Mouse (Mus musculus) erythroid progenitor cell, adult 5-6 weeks (primary cell): ENCODE measurements around the gene Arhgap19. TPM values are rescaled to one million over a fixed set of nuclear protein-coding genes. Genes with fewer than 3 reads are reported as not detected.

Source experiments
- ATAC-seq: replicated peaks from 2 replicates; pipeline ENCODE4 v1.8.0; 2016; ENCODE audit warnings: moderate number of reproducible peaks, mild to moderate bottlenecking, moderate TSS enrichment, inconsistent platforms; ENCODE audit not compliant: poor library complexity, low FRiP score, severe bottlenecking
- total RNA-seq, 2 experiments: library from RNA; stranded (forward) in 1 of 2; stranded (reverse) in 1 of 2; fragments of 150-400 nt in 1 of 2; fragments of 186-747, 209-891 nt in 1 of 2; gene quantifications; 2 replicates each; pipeline versions ENCODE4 v1.2.3 to v1.2.4; 2015 to 2017; ENCODE audit warnings: low replicate concordance in 2 of 2

Gene Arhgap19
- total RNA-seq, 2 experiments from 2014 or later: 83.4 to 98.9 TPM

DNA sequence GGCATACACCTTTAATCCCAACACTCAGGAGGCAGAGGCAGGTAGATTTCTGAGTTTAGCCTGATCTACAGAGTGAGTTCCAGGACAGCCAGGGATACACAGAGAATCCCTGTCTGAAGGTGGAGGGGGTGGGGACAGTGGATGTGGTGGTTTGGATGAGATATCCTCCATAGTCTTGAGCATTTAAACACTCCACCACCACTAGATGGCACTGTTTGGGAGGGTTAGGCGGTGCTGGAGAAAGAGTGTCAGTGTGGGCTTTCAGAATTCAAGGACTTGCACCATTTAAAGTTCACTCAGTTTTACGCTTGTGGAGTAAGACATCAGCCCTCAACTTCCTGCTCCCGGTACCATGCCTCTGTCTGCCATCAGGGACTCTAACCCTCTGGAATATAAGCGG lies 4.0 kb upstream of the Arhgap19 start:
- ATAC-seq: no peak

DNA sequence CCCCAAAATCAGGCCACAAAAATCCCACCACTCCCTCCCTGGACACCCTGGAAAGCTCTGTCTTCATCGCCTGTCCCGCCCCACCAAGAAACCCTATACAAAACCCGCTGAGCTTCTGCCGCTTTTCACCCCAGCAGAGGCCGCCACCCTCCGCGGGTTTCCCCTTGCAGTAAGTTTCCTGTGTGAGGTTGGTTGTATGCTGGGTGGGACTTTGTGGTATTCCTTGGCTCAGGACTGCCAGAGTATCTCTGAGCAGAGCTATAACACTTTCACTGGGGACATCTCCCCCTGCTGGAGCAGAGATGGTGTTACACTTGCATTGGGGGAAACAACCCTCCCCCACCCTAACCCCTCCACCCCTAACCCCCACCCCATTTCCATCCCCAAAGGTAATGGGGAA lies 1.5 kb upstream of the Arhgap19 start:
- no peak for ATAC-seq

DNA sequence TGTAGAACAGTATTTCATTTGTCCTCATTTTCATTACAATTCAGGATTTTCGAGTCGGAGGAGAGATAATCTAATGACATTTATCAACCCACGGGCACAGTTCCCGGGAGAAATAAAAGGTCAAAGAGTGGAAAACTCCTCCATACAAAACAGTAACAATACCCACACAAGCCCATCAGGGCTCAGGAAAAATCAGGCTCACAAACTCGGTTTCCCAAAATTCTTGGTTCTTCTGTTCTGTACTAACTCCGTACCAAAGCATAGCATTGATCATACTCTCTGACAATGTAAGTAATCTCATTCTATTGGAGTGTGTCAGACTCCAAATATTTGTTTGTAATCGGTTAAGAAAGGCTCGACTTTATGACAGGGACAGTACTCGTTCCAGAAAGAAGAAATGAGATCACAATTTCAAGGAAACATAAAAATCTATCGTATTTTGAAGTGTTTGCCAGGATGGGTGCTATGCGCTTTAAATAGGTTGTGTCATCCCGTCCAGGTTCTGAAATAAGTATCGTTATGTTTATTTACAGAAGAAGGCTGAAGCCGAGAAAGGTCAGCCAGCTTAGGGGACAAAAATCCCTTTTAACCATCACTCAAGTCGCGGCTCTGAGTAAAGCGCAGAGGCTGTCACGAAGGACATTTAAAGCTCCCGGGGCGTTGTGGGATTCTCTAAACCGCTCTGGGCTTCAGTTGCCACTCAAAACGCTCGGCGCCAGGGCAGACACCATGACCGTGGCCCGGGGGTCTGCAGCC lies 683 bp downstream of the Arhgap19 start:
- peak; percentile 11; the same call in 1 of the 2 replicates for ATAC-seq

DNA sequence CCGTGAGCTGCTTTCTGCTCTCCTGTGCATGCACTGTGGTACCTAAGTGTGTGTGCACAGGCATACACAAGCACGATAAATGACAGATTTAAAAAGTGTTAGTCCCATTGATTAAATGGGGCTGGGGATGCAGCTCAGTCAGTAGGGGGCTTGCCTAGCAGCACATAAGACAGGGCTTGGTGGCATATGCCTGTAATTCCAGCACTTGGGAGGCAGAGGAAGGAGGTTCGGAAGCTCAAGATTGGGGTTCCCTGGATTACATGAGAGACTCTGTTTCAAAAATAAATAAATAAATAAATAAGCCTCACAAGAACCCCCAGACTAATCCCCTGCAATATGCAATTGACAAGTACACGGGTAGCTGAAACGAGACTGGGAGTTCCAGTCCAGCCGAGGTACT lies 1.4 kb downstream of the Arhgap19 start:
- ATAC-seq: no peak

DNA sequence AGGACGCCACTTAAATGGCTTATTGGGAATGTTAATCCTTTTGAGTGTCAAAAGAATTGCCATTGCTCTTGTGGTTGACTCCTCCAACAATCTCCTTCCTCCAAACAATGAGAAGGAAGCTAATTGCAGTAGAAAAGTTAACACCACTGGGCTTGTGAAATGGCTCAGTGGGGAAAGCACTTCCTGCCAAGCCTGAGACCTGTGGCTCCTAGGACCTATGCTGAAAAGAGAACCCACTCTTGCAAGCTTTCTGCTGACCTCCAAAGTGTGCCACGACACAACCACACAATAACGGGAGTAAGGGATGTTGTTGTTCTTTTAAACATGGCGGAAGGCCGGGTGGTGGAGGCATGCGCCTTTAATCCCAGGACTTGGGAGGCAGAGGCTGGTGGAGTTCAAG lies 4.3 kb downstream of the Arhgap19 start:
- no peak for ATAC-seq

DNA sequence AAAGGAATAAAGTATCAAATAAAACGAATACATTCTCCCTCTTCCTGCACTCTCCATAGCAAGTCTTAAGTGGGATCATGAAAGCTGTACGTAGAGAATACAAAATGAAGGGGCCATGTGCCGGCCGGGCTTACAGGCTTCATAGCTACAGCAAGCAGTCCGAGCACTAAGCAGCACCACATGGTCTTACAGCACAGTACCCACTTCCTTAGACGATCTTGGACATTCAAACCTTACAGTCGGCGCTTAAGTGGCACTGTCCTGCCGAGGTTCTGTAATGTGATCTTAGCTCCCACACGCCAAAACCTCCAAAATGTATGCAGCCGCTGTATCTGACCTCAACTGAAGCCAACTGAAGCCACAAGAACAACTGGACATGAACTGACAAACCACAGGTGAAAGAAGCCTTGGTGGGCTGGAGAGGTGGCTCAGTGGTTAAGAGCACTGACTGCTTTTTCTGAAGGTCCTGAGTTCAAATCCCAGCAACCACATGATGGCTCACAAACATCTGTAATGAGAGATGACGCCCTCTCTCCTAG lies 5.0 kb downstream of the Arhgap19 start:
- no peak for ATAC-seq

DNA sequence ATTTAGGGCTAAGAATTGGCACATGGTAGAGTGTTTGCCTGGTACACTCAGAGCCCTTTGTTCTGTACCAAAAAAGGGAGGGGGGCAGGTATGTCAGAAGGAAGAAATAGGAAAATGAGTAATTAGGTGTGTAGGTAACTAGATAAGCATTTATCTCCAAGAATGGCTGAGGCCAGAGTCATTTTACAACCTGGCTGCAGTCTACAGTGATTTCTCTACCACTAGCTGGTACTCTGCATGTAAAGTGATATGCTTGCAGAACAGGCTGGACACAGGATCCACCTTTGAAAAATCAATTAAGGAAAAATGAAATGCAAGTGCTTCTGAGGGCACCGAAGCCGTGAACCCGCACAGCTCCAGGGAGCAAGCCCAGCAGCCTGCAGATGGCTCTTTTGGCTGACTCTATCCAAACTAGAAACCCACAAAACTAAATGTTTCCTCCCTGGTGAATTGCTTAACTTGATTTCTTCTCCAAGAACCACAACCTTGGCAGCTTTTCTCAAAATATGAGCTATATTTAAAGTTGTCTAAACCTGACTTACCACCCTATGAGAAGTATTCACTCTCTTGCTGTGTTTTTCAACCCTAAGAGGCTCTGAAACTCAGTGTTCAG lies 5.6 kb downstream of the Arhgap19 start:
- ATAC-seq: no peak

DNA sequence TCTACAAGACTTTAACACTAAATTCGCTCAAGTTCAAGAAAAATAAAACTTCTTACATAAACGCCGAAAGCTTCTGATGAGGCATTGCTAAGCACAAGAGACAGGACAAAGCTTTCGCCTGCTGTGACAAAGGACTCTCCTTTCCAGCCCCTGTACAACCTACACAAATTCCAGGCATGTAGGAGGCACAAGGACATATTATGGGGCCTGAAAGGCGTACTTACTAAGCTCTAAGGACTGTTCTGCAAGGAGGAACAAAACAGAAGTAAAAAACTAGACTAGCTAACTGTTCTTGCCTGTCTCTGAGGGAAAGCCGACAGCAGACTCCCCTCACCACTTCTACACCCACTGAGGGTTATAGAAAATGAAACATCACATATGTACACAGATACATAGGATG lies 6.9 kb downstream of the Arhgap19 start:
- ATAC-seq: no peak

DNA sequence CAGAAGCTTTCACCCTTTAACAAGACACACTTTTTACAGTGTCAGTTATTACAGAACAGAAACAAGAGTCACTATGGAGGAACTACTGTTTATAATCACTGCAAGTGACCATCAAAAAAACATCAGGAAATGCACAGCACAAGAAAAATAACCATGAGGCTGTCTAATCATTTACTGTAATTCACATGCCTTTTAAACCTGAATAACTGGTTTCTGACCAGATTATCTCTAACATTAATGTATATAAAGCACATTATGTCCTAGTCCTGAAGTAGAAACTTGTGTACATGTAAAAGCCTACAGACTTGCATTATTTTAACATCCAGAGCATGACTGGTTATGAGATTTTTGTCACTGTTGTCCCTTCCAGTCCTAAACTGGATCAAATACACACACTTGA lies 7.8 kb downstream of the Arhgap19 start:
- no peak for ATAC-seq

DNA sequence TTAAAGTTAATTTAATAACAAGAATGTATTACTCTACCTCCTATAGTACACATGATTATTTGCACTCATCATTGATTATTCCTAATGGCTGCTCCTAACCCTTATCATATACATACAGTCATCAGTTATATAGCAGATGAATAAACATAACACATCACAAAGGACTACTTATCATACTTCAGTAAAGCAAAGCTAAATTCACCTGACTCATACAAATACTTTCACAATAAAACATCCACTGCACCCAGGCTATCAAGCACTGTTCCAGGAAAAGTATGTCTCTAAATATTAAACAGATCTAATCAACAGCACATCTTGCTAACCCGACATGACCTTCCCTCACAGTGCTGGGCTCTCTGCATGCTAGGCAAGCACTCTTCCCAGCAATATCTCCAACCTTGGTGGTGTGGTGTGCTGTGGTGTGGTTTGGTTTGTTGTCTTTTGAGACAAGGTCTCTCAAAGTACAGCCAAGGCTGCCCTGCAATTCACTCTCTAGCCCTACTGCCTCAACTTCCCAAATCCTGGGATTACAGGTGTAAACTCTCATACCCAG lies 8.8 kb downstream of the Arhgap19 start:
- no peak for ATAC-seq

DNA sequence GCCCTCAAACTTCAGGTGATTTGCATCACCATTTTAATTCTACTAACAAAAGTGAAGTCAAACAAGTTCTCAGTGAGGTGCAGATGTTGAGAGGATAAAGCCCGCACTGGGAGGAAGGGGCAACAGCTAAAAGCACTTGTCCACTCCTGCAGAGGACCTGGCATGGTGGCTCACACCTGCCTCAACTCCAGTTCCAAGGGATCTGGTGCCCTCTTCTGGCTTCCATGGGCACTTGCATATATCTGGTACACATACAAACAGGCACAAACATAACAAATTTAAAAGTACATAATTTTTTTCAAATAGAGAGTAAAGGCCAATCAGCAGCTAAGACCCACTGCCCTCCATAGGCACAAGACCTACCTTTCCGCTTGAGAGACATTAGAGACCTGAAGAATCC lies 10.5 kb downstream of the Arhgap19 start:
- peak; percentile 55; the same call in 1 of the 2 replicates for ATAC-seq

DNA sequence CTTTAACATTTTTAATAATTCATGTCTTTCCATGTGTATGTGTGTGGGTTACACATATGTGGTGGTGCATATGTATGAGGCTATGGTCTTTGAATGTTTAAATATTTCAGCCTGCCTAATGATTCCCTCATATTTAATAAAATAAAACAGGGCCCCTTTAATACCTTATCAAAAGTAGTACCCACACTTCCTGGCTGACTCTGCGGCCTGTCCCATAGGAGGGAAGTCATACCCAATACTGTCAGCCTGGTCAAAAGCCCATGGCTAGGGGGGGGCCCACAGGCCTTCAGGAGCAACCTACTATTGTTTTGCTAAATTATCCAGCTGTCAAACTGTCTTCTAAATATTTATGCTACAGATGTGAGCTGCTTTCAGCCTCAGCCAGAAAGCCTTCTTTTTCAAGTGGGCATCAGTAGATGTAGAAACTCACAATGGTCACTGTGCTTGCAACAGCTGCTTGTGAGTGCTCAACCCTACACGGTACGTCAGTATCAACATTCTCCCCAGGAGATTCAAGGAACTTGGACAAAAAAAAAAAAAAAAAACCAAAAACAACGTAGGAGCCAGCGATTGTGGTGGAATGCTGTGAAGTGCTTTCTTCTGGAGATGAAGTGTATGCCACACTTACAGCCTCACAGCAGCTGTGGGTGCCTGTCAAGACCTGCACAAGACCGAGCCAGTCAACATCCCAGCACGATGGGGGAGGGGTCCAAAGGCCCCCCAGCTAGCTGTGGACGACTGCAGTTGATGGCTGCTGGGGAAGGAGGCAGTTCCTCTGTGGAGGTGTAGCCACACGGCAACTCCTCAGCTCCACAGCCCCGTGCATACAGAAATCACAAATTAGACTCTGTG lies 12.5 kb downstream of the Arhgap19 start:
- ATAC-seq: no peak

DNA sequence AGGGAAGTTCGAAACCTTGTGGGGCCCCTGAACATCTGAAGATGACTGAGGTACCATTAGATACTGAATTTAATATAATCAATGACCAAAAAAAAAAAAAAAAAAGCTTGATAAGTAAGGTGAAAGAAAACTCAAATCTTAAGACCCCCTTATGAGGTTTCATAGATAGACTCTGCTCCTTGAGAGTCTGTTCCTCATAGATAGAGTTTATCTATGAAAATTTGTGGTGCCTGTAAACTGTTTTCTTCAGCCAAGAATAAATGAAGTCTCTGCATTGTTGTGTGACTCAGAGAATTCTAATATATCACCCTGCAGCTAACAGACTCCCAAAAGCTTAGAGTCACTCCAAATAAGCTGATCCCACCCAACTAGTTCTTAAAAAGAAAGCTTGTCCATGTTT lies 15.0 kb downstream of the Arhgap19 start:
- no peak for ATAC-seq

DNA sequence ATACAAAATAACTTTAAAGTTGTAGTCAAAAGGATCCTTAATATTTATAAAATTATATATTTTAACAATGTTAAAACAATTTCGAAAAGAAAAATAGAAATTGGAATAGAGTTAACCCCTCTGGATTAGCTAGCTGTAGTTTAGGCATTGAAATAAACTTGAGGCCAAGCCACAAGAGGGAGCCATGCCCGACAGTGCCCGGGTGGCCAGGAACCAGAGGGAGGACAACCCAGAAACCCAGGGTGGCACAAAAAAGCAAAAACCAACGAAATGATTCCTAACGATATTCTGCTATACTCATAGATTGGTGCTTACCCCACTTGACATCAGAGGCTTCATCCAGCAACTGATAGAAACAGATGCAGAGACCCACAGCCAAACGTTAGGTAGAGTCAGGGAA lies 24.3 kb downstream of the Arhgap19 start:
- ATAC-seq: no peak

DNA sequence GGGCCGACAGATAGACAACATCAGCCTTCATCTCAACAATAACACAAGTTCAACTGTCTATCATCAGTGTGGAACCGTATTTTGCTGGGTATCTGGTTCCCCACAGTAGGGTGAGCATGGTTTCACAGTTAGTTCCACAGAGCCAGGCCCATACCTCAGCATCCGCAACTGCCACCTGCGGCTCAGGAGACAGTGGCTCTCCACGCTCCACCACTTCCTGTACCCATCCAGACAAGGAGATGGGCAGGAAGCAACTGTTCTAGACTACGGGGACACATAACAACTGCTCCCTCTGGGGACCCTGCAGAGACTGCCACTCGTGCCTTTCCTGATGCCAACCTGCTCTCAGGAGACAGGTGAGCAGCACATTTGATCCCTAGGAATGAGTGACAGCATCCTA lies 33.1 kb downstream of the Arhgap19 start:
- ATAC-seq: no peak

DNA sequence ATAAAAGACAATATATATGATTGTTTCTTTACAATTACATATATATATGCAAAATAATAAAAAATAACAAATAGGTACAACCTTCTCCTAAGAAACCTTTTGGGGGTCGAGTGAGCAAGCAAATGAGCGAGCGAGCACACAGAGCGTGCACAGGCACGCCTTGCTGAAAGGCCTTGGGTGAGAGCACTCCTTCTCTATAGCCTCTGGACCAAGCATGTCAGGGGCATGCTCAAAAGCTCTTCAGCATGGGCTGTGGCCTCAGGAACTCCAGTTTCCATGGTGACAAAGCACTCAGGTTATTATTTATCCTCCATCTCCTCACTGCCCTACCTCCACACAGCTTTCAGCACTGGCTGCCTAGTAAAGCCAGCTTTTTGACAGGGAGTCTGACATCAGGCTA lies 35.2 kb downstream of the Arhgap19 start:
- no peak for ATAC-seq

DNA sequence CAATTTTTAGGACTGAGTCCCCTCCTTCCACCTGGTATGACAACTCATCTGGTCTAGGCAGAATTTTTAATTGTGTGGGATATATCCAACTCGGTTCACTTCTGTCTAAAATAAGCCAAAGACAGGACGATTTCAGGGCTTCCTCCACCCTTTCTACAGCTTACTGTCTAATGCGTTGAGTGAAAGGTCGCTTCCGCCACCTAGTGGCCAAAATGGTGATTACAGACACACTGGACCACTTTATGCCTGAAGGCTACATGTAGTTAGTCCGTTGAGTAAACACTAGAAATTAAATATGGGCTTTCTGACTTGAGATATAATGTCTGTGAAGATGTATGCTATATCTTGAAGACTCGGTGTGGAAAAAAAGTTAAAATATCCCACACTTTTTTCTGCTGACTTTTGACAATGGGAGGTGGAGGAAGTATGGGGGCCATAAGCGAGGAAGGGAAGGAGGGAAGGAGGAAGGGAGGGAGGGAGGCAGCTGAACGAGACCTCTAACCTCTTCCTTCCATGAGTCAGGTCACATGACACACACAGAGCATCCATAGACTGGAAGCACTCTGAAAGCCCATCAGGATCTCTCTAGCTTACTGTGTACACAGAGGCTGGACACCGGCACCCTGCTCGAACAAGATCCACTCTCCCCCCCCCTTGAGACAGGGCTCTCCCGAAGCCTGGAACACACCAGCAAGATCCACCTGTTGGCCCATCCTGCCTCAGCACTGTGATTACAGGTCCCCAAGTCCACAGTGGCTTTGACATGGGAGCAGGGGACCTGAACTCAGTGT lies 37.8 kb downstream of the Arhgap19 start:
- 0 out of 2 replicates have a peak, but pooled peaks have one; percentile 68 for ATAC-seq

DNA sequence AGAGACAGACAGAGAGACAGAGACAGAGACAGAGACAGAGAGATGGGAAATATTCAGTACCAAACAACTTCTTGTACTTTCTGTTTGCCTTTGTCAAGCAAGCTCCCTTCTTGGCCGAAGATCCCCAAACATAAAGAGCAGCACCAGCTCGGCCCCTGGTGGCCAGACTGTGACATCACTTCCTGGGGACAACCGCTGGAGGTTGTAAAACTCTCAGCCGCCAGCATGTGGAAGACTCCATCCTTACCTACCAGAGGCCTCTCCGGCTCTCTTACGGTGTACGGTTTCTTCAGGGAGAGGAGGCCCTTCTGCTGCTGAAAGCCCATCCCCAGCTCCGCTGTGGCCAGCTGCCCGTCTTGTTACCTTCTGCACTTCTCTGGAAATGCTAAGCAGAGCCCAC lies 40.3 kb downstream of the Arhgap19 start:
- 0 out of 2 replicates have a peak, but pooled peaks have one; percentile 40 for ATAC-seq

DNA sequence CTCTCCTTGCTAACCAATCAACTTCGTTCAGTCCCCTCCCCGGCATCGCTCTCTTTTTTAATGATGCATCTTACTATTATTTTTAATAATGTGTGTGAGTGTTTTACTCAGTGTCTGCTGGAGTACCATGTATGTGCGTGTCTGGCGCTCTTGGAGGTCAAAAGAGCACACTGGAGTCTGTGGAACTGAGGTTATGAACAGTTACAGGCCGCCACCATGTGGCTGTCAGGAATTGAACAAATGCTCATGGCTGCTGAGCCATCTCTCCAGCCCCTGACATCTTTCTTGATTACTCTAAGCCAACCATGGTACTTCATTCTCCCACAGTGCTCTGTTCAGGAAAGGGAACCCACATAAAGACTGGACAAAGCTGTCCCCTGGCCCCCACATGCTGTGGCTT lies 42.1 kb downstream of the Arhgap19 start:
- ATAC-seq: no peak
